Mouse (Mus musculus) frontal cortex, postnatal 10 days (tissue): Measurements from ENCODE around the gene Kxd1.

ENCODE experiments used
- DNase-seq, 2 experiments: peaks; one replicate each; pipeline ENCODE4 v3.0.0; 2022; ENCODE audit warnings: low spot score in 2 of 2, mixed read lengths in 1 of 2

Kxd1 gene

DNA sequence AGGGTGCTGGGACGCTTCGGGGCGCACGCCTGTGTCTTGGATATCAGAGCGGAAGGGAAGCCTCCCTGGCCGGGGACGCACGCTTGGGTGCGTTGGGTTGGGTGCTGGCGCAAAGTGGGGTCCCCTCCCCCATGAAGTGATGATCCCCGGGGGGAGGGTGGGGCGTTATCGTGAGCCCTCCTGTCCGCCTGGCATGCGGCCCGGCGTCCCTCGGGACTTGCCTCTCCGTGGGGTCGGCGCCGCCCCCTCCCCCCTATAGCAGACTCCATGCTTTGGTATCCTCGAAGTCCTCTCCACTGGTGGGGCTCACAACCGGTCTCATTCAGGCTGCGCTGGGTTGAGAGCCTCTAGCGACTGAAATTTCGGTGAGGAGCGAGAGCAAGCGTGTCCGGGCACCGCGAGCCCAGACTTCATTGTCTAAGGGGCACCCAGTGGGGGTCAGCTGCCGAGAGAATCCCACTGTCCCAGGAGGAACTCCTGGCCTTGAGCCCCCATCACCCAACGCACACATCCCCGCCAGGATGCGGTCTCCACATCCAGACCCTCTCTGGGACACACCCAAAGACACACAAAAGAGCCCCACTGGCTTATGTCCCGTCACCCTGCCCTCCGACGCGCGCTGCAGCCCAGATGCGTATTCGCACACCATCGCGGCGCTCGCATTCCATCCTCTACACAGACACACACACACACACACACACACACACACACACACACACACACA is 33.9 kb downstream of the Kxd1 start:
- DNase-seq, result no peak

DNA sequence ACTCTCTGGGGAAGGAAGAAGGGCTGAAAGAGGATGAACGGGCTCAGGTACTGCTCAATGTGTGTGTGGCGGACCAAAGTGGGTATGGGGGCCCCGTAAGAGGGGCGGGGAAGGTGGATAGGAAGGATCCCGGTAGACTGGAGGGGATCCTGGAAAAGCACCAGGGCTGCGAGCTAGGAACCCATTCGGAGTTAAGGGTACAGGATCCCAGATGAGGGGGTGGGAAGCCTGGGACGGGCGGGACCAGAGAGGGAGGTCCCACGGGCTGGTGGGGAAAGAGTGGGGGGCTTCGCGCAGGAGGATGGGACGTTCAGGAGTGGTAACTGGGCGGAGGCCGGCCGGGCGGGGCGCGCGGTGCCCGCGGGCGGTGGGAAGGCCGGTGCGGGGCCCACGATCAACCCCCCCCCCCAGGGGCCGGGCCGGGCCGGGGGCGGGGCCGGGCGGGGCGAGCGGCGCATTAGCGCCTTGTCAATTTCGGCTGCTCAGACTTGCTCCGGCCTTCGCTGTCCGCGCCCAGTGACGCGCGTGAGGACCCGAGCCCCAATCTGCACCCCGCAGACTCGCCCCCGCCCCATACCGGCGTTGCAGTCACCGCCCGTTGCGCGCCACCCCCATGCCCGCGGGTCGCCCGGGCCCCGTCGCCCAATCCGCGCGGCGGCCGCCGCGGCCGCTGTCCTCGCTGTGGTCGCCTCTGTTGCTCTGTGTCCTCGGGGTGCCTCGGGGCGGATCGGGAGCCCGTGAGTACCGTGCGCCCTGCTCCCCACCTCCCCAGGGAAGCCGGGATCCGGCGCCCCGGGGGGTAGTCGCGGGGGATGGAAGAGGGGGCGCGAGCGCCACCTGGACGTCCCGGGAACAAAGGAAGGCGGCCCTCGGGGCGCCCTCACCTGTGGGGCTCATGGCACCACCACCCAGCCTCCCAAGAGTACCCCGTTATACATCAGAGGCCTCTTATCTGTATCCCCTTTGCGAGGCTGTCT is 34.8 kb downstream of the Kxd1 start, which contains the start of gene Crlf1:
Gene Crlf1 (plus strand): TSS at position 495 of the 977 bp plus-strand sequence.
- no peak for DNase-seq

DNA sequence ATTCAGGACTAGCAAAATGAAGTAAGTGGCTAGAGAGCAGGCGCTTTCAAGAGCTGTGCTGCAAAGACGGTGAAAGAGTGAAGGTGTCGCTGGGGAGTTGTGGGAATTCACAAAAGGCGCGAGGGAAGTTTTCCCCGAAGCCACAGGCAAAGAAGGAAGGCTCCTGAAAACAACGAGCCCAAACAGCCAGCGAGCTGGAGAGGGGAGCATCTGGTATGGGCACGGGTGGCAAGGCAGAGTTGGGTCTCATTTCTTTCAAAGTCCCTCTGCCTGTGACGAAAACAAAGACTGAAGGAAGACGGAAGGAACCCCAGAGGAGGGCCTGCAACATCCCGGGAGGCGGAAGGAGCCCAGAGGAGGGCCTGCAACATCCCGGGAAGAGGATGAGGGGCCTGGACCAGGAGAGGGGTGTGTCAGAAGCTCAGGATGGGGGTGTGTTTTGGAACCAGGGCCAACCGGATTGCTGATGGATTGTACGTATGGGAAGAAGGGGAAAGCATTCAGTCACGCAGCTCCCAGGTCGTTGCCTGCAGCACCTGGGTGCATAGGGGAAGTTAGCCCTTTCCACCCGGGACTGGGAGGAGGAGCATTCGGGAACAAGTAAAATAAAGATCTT is 36.8 kb downstream of the Kxd1 start:
- no peak for DNase-seq

DNA sequence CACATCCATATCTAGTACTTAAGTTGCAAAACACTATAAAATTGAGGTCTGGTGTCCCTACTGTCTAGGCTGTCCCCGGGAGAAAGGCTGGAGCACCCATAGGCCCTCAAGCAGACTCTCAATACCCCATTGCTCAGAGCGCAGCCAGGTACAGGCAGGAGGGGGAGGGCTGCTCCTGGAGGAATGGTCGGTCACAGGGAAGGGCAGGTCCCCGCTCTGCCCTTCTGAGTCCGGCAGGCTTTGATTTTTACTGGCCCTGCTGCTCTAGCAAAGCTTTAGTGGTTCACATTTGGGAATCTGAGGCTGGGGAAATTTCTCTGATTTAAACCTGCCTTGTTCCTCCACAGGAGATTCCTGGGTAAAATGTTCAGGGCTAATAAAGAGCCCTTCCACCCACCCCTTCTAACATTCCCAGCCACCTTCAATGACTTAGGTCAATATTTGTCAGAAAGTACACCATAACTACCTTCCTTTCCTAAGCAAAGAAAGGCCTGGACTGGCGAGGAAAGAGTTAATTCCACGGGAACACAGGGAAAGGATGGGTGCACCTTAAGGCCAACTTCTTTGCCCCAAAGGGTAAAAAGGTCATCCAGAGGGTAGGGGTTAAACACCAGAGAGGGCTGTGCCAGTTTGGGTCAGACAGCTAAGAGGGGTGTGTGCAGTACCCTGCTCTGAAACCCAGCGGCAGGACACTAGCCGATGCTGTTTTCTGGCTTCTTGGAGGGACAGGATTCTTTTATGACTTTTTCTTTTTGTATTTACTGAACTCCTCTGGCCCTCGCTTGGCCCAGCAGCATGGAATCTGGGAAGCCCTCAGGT is 37.5 kb downstream of the Kxd1 start:
- no peak for DNase-seq

DNA sequence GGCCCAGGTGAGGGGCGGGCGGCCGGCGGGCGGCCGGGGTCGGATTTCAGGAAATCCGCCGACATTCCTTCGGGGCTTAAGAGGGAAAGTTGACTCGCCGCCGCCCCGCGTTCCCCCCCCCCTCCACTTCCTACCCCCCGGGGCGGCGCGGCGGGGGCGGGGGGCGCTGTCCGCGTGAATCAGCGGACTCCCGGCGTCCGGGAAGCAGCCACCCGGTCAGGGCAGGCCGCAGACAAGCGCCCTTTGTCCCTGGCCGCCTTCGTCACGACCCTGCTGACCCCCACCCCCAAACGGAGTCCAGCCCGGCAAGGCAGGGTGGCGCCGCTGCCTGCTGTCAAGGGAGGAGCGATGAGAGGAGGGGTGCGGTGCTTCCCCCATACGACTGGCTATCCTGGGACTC is 38.2 kb downstream of the Kxd1 start:
- DNase-seq, result no peak

DNA sequence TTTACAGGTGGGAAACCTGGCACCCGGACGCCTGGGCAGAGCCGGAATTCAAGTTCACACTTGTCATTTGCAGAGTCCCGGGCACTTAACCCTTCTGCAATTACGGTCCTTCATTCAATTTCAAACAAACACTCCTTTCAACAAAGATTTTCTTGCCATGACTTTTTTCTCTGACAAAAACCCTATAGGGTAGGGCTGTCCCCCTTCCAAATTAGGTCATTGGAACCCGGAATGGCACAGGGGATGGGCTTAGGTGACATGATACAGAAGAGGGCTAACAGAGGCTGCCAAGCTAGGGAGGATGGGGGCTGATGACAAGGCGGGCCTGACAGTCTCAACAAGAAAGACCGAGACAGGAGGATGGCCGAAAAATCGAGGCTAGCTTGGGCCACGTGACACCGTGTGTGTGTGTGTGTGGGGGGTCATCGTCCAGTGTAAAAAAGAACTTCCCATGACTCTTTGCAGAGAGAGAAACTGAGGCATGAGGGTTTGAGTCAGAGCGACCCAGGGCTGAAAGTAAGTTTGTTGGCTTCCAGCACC is 38.8 kb downstream of the Kxd1 start:
- no peak for DNase-seq

DNA sequence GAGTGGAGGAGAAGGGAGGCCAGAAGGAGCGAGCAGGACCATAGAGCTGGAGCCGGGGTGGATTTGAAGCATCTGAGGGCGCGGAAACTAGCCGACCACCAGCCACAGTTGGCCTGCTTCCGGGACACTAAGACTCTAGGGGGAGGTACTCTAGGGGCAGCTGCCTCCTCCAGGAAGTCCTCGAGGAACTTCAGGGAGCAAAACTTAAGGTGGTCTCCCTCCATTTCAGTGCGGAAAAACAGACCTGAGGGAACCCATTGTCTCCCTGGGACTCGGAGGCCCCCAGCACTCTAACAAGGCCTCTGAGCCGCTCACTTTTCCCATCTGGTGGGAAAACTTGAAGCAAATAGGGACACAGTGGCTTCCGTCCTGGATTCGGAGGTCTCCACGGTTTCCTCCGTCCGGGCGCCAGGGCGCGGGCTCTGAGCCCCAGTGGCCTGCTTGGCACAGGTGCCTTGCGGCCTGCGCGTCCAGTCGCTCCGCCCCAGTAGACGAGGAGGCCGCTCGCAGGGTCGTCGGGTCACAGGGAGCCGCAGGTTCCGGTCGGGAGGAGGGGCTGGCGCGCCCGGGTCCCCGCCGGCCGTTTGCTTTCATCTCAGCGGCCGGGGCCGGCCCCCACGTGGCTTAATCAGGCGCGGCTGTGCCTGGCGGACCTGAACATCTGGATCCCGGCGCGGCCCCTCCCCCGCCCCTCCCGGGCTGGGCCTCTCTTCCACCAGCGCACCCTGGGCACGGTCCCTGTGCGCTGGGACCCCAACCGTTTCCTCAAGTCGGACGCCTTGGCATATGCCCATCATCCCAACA is 39.6 kb downstream of the Kxd1 start:
- no peak for DNase-seq

DNA sequence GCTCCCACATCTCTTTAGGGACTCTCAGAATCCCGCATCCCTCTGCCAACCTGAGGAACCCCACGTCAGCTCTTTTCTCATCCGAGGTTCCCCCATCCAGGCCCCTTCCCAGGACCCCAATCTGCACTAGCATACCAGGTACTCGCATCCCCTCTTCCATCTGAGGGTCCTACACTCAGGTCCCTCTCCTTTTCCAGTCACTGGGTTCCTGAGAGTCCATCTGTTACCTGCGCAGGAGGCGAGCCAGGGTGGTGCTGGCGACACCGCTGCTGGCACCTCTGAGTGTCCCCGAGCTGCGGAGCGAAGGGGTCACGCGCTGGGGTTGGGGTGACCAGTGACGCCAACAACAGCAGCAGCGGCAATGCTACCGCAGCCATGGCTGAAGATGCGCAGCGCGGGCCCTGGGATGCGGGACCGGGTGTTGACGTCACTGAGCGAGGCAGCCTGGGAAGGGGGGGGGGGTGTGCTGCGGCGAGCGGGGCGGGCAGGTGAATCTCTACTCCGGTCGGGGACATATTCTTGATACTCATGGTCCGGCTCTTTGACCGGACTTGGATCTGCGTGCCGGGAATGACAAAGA is 40.7 kb downstream of the Kxd1 start, which contains the start of gene Tmem59l:
Gene Tmem59l (minus strand): TSS at position 418 of the 580 bp plus-strand sequence.
- DNase-seq, result no peak

DNA sequence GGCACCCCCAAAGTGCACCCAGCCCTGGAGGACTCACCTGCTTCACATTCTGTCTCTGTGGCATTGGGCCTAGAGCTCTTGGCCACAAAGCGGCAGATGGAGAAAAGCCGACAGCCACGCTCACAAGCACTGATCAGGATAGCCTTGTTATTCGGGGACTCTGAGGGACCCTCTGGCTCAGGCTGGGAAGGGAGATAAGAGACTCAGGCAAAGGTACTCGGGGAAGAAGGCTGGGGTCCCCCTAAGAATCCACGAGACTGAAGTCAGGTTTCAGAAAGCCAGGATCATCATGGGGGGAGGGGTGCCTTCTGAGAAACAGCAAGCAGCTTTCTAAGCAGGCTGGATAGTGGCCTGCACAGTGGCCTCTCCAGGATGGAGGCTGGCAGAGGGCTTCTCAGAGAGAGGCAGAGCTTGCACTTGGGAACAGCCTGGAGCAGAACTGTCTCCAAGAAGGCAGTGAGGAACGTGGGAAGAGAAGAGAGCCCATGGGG is 41.5 kb downstream of the Kxd1 start:
- no peak for DNase-seq

DNA sequence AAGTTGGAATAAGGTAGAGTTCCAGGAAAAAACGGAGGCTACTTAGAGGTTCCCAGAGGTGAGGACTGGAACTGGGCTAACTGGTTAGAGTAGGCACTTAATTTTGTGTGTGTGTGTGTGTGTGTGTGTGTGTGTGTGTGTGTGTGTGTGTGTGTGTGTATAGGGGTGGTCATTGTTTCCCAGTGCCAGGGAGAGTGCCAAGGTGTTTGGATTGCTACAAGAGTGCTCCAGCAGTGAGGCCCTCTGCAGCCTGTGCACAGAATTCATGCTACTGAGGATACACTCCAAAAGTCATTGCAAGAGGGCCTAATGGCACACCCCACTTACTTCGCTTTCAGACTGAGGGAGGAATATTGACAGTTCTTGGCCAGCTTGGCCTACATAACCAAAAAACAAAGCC is 44.8 kb downstream of the Kxd1 start:
- no peak for DNase-seq

DNA sequence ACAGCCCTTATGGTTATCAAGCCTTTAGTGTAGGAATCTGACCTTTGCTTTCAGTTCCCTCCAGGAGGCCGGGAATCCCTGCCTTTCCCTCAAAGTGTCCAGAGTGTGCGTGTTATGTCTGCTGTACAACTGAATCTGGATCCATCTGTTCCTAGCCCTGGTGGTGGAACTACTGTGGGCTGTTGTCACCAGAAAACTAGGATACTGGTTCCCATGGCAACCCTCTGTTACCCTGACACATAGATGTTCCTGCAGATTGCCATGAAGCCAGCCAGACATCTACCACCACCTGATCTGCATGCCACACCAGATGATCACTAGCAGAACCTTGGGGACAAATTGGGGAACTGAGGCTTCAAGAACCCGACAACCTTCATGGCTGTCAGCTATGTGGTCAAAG is 45.8 kb downstream of the Kxd1 start:
- peak in 1 of 2 experiments; percentile 70 for DNase-seq

DNA sequence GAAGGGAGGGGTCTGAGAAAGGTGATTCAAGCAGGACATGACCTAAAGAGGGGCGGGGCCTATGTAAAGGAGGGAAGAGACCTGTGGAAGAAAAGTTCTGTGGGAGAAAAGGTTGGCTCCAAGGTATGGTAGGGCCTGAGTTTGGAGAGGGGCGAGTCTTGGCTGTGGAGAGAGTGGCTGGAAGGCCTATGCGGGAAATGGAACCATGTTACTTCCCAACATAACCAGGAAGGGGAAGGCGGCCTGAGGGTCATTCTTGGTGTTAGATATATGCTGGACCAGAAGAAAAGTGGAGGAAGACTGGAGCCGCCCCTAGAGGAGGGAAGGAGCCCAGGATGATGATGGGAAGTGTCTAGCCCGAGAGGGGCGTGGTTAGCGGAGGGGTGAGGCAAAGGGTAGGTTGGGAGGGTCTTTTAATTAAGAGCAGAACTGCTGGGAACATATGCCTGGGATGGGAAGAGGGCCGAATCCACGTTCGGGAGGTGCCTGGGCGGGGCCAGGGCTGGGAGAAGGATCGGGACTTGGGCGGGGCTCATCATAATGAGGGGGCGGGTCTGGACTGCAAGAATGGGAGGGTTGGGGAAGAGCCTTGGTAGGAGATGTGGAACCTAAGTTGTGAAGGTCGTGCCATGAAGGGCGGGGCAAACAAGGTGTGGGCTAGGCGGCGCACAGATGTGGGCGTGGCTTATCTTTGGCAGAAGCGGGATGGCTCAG is 50.3 kb downstream of the Kxd1 start:
- DNase-seq, result no peak

DNA sequence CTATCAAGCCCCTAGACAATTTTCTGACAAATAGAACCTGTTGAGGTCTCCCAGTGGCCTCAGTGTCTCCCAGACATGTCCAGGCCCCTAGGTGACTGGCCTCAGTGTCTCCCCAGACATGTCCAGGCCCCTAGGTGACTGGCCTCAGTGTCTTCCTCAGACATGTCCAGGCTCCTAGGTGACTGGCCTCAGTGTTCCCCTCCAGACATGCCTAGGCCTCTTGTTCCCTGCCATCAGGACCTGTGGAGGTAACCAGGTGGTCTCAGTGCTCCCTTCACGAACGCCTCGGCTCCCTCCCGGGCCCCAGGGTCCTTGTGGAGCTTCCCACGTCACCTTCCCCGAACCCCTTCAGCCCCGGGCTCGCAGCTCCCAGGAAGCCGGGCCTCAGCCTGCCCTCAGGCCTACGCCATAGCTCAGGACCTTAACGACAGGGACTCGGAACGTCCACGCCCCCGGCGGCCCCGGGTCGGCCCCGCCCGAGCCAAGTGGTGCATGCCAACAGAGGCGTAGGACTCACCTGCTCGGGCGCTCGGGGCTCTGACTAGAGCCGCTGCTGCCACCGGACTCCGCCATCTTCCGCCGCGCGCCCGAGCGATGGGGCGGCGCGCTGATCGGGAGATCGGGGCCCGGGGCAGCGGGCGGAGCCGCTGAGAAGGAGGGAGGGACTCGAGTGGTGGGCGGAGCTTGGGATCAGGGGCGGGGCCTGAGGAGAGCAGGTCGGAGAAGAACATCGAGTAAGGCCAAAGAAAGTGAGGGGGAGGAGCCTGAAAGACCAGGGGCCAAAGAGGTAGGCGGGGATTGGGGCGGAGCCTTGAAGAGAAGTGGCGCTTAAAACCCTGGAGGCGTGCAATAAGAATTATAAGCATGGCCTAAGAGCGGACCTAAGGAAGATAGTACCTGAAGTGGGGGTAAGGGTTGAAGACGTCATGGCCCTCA is 51.2 kb downstream of the Kxd1 start, which contains the start of gene Klhl26:
Gene Klhl26 (minus strand): TSS at position 636 of the 936 bp plus-strand sequence.
- peak; percentile 87 to 90 for DNase-seq

DNA sequence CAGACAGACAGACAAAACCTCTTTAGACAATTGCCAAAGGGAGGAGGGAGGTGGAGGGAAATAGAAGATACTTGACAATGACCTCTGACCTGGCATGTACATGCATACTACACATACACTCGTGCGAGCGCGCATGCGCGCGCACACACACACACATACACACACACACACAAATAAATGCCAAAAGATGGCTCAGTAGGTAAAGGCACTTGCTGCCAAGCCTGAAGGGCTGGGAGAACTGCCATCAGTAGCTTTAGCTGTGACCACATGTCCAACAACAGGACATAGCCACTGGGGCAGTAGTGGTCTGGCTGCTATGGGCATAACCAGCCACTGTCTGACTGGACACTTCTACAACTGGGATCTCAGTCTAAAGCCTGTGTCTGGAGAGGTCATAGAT is 55.9 kb downstream of the Kxd1 start:
- DNase-seq, result no peak

DNA sequence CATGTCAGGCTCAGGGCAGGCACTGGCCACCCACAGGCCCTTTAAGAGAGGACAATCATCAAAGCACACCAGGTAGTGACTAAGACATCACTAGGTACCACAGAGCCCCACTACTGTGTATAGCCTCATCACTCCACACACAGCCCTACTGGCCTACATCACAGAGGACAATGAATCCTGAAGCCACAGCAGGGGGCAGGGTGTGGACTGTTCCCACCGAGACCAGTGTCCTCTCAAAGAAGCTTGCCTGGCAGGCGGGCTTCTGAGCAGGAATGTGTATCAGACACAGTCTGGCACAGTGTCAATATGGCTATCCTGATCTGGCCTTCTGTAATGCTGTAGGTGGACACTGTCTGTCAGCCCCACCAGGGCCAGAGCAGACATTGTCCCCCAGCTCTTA is 57.8 kb downstream of the Kxd1 start:
- DNase-seq, result no peak

DNA sequence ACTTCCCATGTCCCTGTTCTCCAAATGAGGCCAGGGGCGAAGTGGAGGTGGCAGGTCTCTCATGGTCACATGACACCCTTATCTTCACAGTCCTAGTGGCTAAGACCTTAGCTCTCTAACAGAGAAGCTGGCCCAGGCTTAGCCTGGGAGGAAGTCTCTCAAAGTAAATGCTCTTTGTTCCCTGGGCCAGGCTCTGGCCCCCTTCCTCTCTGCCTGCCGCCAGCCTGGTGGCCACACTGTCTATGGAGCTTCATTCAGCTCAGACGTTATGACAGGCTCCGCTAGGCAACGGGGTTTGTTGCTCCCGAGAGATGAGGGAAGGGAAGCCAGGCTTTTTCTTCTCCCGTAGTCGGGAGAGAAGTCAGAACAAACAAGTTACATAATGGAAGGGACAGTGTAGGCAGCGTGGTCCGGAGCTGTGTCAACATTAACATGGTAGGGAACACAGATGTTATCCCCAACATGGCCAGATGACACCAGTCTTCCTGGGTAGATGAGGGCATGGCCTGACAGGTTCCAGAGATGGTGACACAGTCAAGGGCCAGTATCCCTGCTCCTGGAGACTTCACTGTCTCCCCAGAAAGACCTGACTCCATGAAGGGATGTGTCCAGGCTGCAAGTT is 58.4 kb downstream of the Kxd1 start:
- DNase-seq, result no peak

DNA sequence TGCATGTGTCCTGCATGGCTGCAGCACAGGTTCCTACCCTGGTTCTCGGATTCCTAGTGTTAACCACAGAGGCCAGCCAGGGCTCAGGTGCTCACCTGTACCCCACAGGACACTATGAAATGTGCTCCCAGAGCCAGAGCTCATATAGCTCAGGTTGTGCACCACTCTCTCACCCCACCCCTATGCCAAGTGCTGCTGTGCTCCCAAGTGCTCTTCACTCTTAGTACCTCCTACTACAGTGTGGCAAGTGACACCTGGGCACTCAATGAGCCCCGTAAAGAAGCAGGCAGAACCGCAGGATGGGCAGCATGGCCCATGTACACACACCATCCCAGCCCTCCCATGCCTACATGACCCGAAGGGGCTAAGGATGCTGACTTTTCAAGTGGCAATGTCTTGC is 59.0 kb downstream of the Kxd1 start:
- DNase-seq, result no peak
